Mouse (Mus musculus) stomach, embryonic 14.5 days (tissue): ENCODE results near the gene Fez2. TPM values are rescaled to one million over a fixed set of nuclear protein-coding genes. Genes with fewer than 3 reads are reported as not detected.

ENCODE experiments used
- ATAC-seq: fragments of 200-750 bp; cut with Nextera tagmentation; 2 replicates; pipeline ENCODE4 v1.8.0; 2017; ENCODE audit warnings: low read depth, moderate TSS enrichment; ENCODE audit not compliant: insufficient number of reproducible peaks, insufficient read depth, low FRiP score
- H3K27ac ChIP-seq: fragments of 300-500 bp; sonication (generic); 2 replicates; pipeline ENCODE4 v1.5.1; 2014; ENCODE audit warnings: mild to moderate bottlenecking, low read length, moderate library complexity, mixed read lengths
- H3K27me3 ChIP-seq: fragments of 300-500 bp; sonication (generic); 2 replicates; pipeline ENCODE4 v1.6.1; 2014; ENCODE audit warnings: low read length, control low read depth, mixed read lengths; ENCODE audit not compliant: control insufficient read depth, insufficient read depth
- H3K36me3 ChIP-seq: fragments of 300-500 bp; sonication (generic); 2 replicates; pipeline ENCODE4 v1.6.1; 2014; ENCODE audit warnings: mild to moderate bottlenecking, control low read depth, low read length, moderate library complexity, mixed read lengths; ENCODE audit not compliant: control insufficient read depth, insufficient read depth
- H3K4me1 ChIP-seq: fragments of 300-500 bp; sonication (generic); 2 replicates; pipeline ENCODE4 v1.6.1; 2014; ENCODE audit warnings: low read length, control low read depth, mixed read lengths; ENCODE audit not compliant: control insufficient read depth, insufficient read depth
- H3K4me2 ChIP-seq: fragments of 300-500 bp; sonication (generic); replicated peaks from 2 replicates; pipeline ENCODE4 v1.6.1; 2014; ENCODE audit warnings: low read depth, low read length, control low read depth
- H3K4me3 ChIP-seq: fragments of 300-500 bp; sonication (generic); 2 replicates; pipeline ENCODE4 v1.5.1; 2014; ENCODE audit warnings: low read depth, low read length, control low read depth
- H3K9ac ChIP-seq: fragments of 300-500 bp; sonication (generic); replicated peaks from 2 replicates; pipeline ENCODE4 v1.6.1; 2014; ENCODE audit warnings: low read depth, mild to moderate bottlenecking, control low read depth, low read length, moderate library complexity, mixed read lengths
- H3K9me3 ChIP-seq: fragments of 300-500 bp; sonication (generic); 2 replicates; pipeline ENCODE4 v1.6.1; 2016; ENCODE audit warnings: low read depth, low read length, control low read depth; ENCODE audit not compliant: control insufficient read depth
- WGBS: fragments of 180-500 bp; shearing (Covaris S2); extraction: QIAGEN DNeasy Blood & Tissue Kit; methylation state at CpG from one replicate; pipeline ENCODE4 v1.1.7; 2014; 5-methylcytosine and 5-hydroxymethylcytosine counted together
- polyA plus RNA-seq: library from polyadenylated mRNA; unstranded; fragments of >200 nt; fragmentation: Nextera tagmentation; extraction: Ambion mirVana; gene quantifications from 2 replicates; pipeline ENCODE4 v1.2.1, GENCODE M21; 2014

Fez2 gene
- polyA plus RNA-seq, 1 experiment from 2014 or later = 45.1 TPM

DNA sequence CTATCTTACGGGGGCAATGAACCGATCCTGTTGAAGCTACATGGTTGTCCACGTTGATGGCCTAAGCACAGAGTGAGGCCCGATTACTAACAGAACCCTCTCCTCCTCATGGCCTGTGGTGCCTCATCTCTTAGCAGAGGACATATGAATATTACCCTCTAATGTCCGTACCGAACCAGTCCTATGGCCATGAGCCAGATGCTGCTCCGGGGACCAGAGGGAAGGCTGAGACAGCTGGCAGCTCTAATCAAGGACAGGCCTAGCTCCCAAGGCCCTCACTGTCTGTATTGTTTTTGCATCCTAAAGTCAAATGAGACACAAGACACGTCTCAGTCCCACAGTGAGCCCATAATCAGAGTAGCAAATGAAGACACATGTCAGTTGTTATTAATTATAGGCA is 62.3 kb downstream of the Fez2 start:
- ATAC-seq = no peak
- no peaks in the 10 kb centered on the region for H3K9me3 ChIP-seq

DNA sequence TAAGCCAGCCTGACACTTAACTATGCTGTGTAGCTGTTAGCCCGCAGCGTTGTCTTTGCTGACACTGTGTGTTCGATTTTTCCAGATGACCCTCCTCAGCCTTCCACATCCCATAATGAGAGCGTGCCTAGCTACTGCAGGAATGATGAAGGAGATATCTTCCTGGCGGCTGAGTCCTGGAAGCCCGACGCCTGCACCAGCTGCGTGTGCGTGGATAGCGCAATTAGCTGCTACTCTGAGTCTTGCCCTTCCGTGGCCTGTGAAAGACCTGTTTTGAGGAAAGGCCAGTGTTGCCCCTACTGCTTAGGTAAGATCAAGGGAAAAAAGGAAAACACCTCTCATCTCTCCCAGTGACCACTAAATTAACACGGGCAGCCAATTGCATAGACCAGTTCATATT is 63.1 kb downstream of the Fez2 start:
- Histone ChIP-seq H3K27ac (no peak overlapping the region), H3K4me1 (no peaks in the 10 kb centered on the region), H3K4me3 (no peak overlapping the region), H3K9ac (no peak overlapping the region), H3K4me2 (no peak overlapping the region), H3K9me3 (no peaks in the 10 kb centered on the region), H3K27me3 (no peaks in the 10 kb centered on the region), H3K36me3 (peaks cover 9% of the 10 kb centered on the region; the same call in 1 of the 2 replicates)
- ATAC-seq = no peak
- 75% methylated on average over 12 of the region's 12 CpGs for WGBS

More for the DNA sequence above, 62.3 kb downstream of the Fez2 start:
- no peak overlapping the region for H3K27ac ChIP-seq
- no peaks in the 10 kb centered on the region for H3K4me1 ChIP-seq
- no peak overlapping the region for H3K4me2 ChIP-seq
- 86% methylated on average over 8 of the region's 8 CpGs for WGBS
- H3K36me3 ChIP-seq = peaks cover 9% of the 10 kb centered on the region; the same call in 1 of the 2 replicates
- no peak overlapping the region for H3K4me3 ChIP-seq
- no peak overlapping the region for H3K9ac ChIP-seq
- H3K27me3 ChIP-seq = no peaks in the 10 kb centered on the region

DNA sequence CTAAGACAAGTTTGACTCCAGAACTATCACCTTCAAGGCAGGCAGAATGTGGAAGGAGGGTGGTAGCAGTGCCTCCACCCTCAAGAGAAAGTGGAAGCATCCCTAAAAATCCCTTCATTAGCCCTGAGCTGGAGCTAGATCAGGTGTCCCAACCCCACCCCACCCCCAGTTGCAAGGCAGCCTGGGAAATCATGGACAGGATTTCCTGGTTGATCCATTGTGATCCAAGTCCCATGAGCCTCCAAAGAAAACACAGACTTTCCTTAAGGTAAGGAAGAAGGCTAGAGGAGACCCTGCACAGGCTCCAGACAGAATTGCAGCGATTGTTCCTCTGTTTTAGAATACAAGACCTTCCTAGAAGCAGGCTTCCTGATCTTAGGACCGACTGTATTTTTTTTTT is 63.5 kb downstream of the Fez2 start:
- H3K36me3 ChIP-seq = peaks cover 9% of the 10 kb centered on the region; the same call in 1 of the 2 replicates
- no peak overlapping the region for H3K4me2 ChIP-seq
- no peaks in the 10 kb centered on the region for H3K9me3 ChIP-seq
- H3K27me3 ChIP-seq = no peaks in the 10 kb centered on the region
- no peak overlapping the region for H3K4me3 ChIP-seq
- H3K27ac ChIP-seq = no peak overlapping the region
- no peaks in the 10 kb centered on the region for H3K4me1 ChIP-seq
- 89% methylated on average over 2 of the region's 2 CpGs for WGBS
- no peak for ATAC-seq
- H3K9ac ChIP-seq = no peak overlapping the region

DNA sequence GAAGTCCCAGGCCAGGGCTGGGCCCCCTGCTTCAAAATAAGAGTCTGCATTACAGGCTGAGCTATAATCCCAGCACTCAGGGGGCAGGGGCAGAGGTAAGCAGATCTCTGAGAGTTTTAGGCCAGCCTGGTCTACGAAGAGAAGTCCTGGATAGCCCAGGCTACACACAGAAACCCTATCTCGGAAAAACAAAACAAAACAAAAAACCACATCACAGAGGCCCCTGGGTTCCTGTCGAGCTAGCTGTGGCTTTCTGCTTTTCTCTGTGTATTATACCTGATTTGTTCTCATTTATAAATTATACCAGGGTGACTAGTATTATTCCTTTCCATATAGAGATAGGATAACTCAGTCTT is 65.5 kb downstream of the Fez2 start:
- H3K36me3 ChIP-seq = peaks cover 15% of the 10 kb centered on the region; the same call in 1 of the 2 replicates
- H3K27ac ChIP-seq = no peak overlapping the region
- no peak for ATAC-seq
- H3K4me1 ChIP-seq = no peaks in the 10 kb centered on the region
- H3K9ac ChIP-seq = no peak overlapping the region
- no peak overlapping the region for H3K4me2 ChIP-seq
- WGBS = 91% methylated on average over 3 of the region's 3 CpGs
- no peak overlapping the region for H3K4me3 ChIP-seq
- no peaks in the 10 kb centered on the region for H3K9me3 ChIP-seq
- H3K27me3 ChIP-seq = no peaks in the 10 kb centered on the region

DNA sequence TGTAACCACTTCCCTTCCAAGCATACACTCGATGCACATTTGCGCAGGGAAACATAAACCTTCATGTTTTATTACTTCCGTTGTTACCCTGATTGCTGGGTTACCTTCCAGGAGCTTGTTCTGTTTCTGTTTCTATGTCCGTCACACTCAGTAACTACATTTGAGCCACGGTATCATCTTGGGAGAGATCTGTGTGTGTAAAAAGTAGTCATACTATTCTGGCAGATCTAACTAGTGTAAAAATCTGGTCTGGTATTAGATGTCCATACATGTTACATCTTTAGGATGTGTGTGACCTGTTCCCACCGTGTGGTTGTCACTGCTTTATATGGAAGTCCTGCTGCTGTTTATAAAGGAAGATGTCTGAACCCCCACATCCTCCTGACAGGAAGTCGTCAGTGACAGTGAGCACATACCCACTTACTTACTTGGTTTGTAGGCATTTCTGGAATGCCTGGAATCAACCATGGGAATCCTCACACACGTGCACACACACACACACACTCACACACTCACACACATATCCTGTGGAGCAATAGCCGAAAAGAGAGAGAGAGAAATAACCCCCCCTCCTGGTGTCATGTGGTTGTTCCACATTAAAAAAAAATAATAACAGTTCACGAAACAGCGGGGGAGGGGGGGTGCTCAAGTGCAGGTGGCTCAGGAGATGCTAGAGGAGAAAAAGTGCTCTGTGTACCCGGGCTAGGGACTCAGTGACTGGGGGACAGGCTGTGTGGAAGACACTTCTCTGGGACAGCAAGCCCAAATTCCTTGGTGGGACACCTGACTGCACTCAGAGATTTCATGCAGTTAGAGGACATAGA is 66.1 kb downstream of the Fez2 start:
- Histone ChIP-seq H3K27me3 (no peaks in the 10 kb centered on the region), H3K27ac (no peak overlapping the region), H3K4me1 (no peaks in the 10 kb centered on the region), H3K36me3 (peaks cover 18% of the 10 kb centered on the region), H3K9me3 (no peaks in the 10 kb centered on the region), H3K9ac (no peak overlapping the region), H3K4me3 (no peak overlapping the region), H3K4me2 (no peak overlapping the region)
- 58% methylated on average over 12 of the region's 12 CpGs for WGBS
- ATAC-seq = no peak

DNA sequence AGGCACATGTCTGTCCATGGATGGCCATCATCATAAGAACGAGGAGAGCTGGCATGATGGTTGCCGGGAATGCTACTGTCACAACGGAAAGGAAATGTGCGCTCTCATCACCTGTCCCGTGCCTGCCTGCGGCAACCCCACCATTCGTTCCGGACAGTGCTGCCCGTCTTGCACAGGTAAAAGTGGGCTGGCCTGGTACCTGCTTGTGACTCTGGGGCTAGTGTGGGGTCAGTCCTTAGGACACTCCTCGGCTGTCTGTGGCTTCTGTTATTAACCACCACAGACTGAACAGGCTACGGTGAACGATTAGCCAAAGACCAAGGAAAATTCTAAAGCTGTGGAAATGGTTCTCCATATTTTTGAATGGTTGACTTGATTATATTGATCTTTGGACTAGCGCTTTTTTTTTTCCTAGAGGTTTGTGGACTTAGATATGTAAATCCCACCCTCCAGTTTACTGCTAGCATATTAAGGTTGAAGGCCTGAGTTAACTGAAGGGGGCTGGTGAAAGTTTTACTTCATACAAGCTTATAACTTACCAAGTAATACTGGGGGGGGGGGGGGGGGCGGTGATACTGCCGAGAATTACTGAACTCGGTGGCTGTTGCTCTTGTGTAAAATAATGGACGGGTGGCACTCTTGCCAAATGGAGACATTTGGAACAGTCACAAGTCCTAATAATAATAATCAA is 70.7 kb downstream of the Fez2 start:
- H3K4me2 ChIP-seq = no peak overlapping the region
- H3K36me3 ChIP-seq = peaks cover 17% of the 10 kb centered on the region
- no peaks in the 10 kb centered on the region for H3K9me3 ChIP-seq
- H3K9ac ChIP-seq = no peak overlapping the region
- WGBS = 93% methylated on average over 17 of the region's 17 CpGs
- H3K27me3 ChIP-seq = no peaks in the 10 kb centered on the region
- H3K27ac ChIP-seq = no peak overlapping the region
- H3K4me1 ChIP-seq = no peaks in the 10 kb centered on the region
- ATAC-seq = no peak
- no peak overlapping the region for H3K4me3 ChIP-seq

DNA sequence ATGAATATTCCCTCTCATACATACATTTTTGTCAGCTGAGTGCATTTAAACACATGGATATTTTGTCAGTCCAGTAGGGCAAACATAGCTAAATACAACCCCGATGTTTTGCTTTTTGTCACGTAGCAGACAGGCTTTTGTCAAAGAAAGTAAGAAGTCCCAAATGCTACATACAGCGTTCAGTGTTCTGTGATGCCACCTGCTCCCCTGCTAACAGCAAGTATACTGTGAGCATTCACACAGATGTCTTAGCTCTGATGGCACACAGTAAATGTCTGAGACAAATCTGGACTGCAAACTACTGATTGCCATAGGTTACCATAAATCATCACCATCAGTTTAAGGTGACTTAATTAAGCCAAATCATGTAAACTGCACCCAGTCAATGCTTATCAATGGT is 74.3 kb downstream of the Fez2 start:
- no peak for ATAC-seq
- Histone ChIP-seq H3K9ac (no peak overlapping the region), H3K4me3 (no peak overlapping the region), H3K9me3 (no peaks in the 10 kb centered on the region), H3K4me2 (no peak overlapping the region), H3K4me1 (no peaks in the 10 kb centered on the region), H3K27me3 (no peaks in the 10 kb centered on the region), H3K36me3 (peaks cover 12% of the 10 kb centered on the region), H3K27ac (no peak overlapping the region)
- WGBS = 94% methylated on average over 3 of the region's 3 CpGs

DNA sequence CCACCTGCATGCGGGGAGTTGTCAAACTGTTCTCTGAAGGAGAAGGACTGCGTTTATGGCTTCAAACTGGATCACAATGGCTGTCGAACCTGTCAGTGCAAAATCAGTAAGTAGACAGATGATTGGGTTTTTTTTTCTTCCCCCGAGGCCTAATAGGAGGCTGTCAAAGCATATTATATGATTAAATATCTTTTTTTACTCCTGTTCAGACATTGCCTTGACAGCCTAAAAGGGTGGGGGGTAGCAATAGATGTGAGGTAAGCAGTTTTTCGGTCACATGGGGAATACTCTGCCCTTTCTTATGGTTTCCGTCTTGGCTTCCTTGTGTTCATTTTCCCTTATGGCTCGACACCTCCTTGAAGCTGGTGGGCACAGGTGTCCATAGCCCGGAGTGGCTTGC is 82.7 kb downstream of the Fez2 start:
- H3K27me3 ChIP-seq = no peaks in the 10 kb centered on the region
- H3K4me2 ChIP-seq = no peak overlapping the region
- ATAC-seq = no peak
- 0 out of 2 replicates have a peak, but pooled peaks cover 5% of the 10 kb centered on the region for H3K4me1 ChIP-seq
- H3K27ac ChIP-seq = no peak overlapping the region
- H3K36me3 ChIP-seq = peaks cover 4% of the 10 kb centered on the region; the same call in 1 of the 2 replicates
- H3K9me3 ChIP-seq = no peaks in the 10 kb centered on the region
- no peak overlapping the region for H3K9ac ChIP-seq
- 90% methylated on average over 8 of the region's 8 CpGs for WGBS
- no peak overlapping the region for H3K4me3 ChIP-seq
